Mouse (Mus musculus): Measurements from ENCODE around the gene Gm47959.

The Gm47959 gene

DNA sequence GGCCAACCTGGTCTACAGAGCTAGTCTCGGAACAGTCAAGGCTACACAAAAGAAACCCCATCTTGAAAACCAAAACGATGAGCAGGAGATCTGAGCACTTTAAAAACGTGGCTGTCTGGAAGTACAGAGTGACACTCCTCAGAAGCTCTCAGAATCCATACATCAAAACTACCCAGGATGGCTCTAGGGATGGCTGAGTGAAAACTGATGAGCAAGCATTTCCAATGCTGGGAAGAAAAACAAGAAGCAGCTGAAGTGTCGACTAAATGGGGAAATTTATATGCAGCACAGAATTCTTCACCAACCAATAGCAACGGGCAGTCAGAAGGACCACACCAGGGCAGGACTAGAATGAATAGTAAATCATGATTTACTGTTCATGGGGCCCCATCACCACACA lies 34.2 kb downstream of the Gm47959 start:
- DNase-seq, result no peak

DNA sequence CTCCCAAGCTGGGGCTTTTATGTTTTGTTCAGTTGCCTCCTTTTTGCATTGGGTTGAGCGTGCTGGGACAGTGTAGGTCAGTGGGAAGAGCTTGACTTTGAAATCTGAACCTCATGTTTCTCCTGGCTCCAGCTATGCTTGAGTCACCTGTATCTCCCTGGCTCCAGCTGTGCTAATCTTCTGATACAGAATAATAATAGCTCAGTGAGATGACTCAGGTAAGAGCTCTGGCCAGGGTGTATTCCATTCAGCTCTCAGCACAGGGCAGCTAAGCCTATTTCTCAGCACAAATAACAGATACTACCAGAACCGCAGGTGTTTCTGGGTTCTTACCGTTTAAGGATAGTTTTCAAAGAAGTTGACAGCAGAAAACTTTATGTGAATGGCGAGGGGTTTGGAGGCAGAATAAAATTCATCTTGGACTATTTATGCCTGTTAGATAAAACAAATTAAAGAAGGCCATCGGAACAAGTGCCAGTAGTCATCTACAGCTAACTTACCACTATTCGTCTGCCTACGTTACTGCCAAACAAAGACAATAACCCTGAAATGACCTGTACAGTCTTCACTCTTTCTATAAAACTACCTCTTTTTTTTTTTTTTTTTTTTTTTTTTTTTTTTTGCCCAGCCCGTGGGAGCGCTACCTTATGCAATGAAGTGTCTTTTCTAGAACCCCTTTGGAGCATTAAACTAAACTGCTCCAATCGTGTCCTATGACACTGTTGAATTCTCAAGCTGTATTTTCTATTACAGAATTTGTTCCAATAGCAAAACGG lies 36.7 kb downstream of the Gm47959 start:
- DNase-seq, result no peak

DNA sequence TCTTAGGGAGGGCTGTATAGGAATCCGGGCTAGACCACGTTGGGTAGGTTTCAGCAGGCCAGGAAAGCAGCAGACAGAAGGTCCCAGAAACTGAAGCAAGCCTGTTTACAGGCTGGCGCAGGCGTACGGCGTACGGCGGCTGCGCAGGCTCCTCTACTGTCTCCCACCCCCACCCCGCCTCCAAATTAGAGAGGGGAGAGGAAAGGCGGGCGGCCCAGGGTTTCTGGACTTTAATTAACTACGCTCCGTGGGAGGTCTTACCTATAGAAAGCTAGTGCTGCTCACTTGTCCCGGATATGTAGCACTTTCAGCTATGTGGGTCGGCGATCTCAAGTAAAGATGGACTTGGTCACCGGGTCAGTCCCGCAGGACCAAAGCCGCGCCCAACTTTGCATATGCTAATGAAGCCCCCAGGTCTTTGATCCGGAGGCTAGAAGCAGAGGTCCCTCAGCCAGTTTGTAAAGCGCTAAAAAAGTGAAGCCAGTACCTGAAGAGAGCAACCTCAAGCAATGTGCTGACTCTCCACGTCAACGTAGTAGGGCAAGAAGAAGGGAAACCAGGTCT lies 37.8 kb downstream of the Gm47959 start, which contains the start of gene Slc19a3:
Gene Slc19a3 (minus strand): TSS at position 340 of the 564 bp plus-strand sequence.
- no peak for DNase-seq

DNA sequence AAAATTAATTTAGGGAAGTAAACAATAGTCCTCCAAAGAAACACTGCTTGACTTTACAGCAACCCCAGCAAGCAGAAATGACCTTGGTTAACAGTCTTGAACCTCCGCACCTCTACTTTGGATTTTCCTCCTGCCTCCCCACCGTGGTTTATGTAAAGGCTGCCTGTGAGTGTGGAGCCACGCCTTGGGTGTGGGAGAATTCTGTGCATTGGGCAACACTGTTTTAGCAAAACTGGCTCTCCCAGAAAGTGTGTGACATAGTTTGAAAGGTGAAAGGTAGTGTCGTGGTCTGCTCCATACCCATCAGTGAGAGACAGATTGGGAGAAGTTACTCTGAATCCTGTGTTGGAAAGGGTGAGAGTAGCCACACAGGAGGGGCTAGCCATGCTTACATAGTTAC lies 38.7 kb downstream of the Gm47959 start:
- no peak for DNase-seq

DNA sequence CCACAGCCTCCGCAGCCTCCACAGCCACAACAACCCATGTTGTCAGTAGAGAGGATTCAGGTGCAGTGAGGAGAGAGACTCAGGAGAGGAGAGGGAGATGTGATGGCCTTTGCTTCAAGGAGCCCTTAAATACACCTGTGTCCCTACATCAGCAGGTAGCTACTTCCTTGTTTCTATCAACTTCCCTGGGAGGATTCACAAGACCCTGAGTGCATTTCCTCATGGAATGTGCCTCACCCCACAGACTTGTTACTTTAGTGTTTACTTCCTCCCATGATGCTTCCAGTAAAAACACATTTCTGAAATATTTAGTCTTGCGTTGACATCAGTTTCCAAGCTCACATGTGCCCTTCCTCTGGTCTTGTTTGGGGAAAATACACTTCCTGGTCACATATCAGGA lies 42.0 kb downstream of the Gm47959 start, which contains the start of gene Krtap28-10:
Gene Krtap28-10 (minus strand): TSS at position 101 of the 400 bp plus-strand sequence.
- no peak for DNase-seq

DNA sequence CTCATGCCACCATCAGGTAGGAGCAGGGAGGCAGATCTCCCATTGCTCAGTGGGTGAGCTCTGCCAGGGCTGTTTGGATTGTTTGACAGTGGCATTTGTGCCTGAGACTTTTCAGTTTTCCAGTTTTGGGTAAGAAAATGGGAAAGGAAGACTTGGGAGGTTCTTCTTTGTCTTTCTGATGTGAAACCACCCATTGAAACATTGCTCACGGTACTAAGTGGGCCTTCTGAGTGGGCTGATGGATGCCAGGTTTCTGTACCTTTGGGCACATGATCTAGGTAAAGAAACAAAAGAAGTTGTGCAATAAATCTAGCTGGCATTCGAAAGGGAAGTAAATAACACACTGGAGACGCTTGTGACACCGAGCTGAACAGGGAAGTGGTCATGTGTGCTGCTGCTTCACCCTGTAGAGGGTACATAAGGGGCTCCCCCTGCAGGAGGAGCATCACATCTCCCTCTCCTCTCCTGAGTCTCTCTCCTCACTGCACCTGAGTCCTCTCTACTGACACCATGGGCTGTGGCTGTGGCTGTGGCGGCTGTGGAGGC lies 44.6 kb downstream of the Gm47959 start, which contains the start of gene Gm47969:
Gene Gm47969 (plus strand): TSS at position 51 of the 546 bp plus-strand sequence.
- DNase-seq, result no peak
